Mouse (Mus musculus): ENCODE data around the gene Sspo.

- TF ChIP-seq CTCF (IDR thresholded peaks at IDR 0.05; ENCODE audit: low read depth) (no peak), EP300 (optimal IDR thresholded peaks at IDR 0.05) (no peak)
Measured at GRCm38 (mm10) chr6:48444310-48445180, 3.5 kb upstream of the Sspo start.

Data from stomach, postnatal 0 days (tissue).